Mouse (Mus musculus): ENCODE results near the gene Nphp1.
A peak's percentile ranks its signal among the peaks of the same experiment; 100 is the strongest.

DNA sequence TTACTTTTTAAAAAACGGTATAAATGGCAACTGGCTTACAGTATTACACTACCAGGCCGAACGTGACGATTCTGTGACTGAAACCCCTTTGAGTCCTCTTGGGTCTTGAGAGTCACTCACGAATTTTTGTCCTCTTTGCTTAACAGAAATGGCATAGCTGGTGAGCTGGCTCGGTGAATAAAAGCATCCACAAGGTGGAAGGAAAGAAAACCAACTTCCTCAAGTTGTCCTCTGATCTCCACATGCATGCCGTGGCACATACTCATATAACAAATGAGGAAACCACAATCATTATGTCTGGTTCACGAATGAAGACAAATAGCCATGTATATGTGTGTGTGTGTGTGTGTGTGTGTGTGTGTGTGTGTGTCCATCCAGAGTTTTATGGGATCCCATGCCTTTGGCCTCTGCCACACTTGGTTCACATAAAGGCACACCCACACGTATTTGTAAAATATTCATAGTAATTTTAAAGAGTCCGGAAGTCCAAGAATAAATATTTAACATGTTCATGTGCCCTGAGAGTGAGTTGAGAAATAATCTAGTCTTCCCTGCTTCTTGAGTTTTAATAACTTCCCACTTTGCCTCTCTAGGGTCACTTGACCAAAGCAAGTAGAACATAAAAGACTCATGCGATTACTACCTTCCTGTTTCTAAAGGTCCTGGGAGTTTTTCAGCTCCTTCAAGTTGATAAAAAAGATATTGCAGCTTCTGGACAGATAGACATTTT lies 43.6 kb upstream of the Nphp1 start:
- TF ChIP-seq CTCF (IDR thresholded peaks at IDR 0.05 in 2 of 3, conservative IDR thresholded peaks at IDR 0.05 in 1 of 3; ENCODE audit: control insufficient read depth in 1 of 3, insufficient read depth in 1 of 3, low read depth in 2 of 3, low read length in 3 of 3, poor library complexity in 1 of 3, severe bottlenecking in 1 of 3) (no peak), TAL1 (IDR thresholded peaks at IDR 0.05; ENCODE audit: low read length) (no peak), EP300 (IDR thresholded peaks at IDR 0.05; ENCODE audit: low read depth in 1 of 2, low read length in 2 of 2) (peak in 1 of 2 experiments; percentile 40; a peak in 1 of 4 replicates), POLR2A (IDR thresholded peaks at IDR 0.05; ENCODE audit: control insufficient read depth in 1 of 2, insufficient read depth in 1 of 2, low read depth in 1 of 2, low read length in 2 of 2, poor library complexity in 1 of 2) (no peak), CHD1 (IDR thresholded peaks at IDR 0.05; ENCODE audit: low read depth, low read length) (no peak), SIN3A (IDR thresholded peaks at IDR 0.05; ENCODE audit: low read length) (no peak), MXI1 (IDR thresholded peaks at IDR 0.05; ENCODE audit: low read depth, low read length) (peak; percentile 41; the same call in 1 of the 2 replicates), NELFE (IDR thresholded peaks at IDR 0.05; ENCODE audit: low read depth, low read length) (no peak), GATA1 (IDR thresholded peaks at IDR 0.05; ENCODE audit: low read depth, low read length) (no peak), ZC3H11A (IDR thresholded peaks at IDR 0.05; ENCODE audit: low read depth, low read length) (no peak), USF1 (IDR thresholded peaks at IDR 0.05; ENCODE audit: low read depth, low read length) (peak; percentile 26), ZKSCAN1 (IDR thresholded peaks at IDR 0.05; ENCODE audit: low read depth, low read length) (no peak), MYB (IDR thresholded peaks at IDR 0.05; ENCODE audit: low read depth, low read length) (no peak), ZMIZ1 (IDR thresholded peaks at IDR 0.05; ENCODE audit: low read depth, low read length) (no peak)

Measured in MEL (cell line).